In the genomic region with DNA sequence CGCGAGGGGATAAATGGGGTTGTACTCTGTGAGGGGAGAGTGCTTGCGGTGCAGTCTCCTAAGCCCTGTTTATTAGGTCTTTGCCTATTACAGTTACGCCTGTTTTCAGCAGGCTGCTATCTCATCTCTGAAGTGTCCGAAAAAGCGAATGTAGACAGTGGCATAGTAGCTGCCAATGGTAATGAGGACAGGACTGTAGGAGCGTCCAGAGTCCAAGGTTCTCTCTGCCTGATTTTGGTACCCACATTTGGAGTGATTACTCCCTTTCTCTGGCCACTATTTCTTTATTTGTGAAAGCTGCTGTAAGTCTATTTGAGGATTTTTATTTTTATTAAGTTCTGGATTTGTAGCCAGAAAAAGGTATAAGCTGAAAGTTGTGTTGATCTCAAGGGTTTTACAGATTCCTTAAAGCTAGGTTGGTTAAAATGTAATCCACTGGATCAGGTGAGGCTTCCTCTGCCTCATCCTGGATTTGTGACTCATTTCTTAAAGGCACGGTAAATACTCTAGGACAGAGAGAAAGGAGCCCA, we compare ENCODE assay signal across 8 mouse cellular contexts. TPM values are rescaled to one million over a fixed set of nuclear protein-coding genes. Genes with fewer than 3 reads are reported as not detected.
DNase-seq lines count a peak whose midpoint lies in the region; ATAC-seq and TF ChIP-seq lines count a peak whose summit lies in the region.

A gene (minus strand): TSS at position 153 of the 530 bp plus-strand sequence.

- intact Hi-C loops in heart, postnatal 14 days (cut with DNase I) = loop anchor here (5.0 kb wide), 1 partner anchor 48 kb away; a partner anchor contains a TSS

- no peak for ATAC-seq in lung, embryonic 15.5 days (ENCODE audit: borderline replicate concordance, extremely low read depth, low FRiP score, low TSS enrichment)
- no peak for ATAC-seq in midbrain, embryonic 12.5 days (ENCODE audit: low FRiP score, low read depth)

- H3K27me3 ChIP-seq in lung, embryonic 15.5 days = peaks cover 20% of the 10 kb centered on the region; the same call in 1 of the 2 replicates
- H3K27me3 ChIP-seq in midbrain, embryonic 12.5 days = peaks cover 47% of the 10 kb centered on the region

- peaks cover 19% of the 10 kb centered on the region for H3K4me1 ChIP-seq in lung, embryonic 15.5 days
- H3K4me1 ChIP-seq in embryonic fibroblast, embryonic 13.5 days (ENCODE audit: control insufficient read depth, insufficient read depth, low read length) = no peaks in the 10 kb centered on the region
- peaks cover 7% of the 10 kb centered on the region for H3K4me1 ChIP-seq in midbrain, embryonic 12.5 days

- WGBS in lung, embryonic 15.5 days = 11% methylated on average over 8 of the region's 8 CpGs
- WGBS in midbrain, embryonic 12.5 days = 12% methylated on average over 8 of the region's 8 CpGs

- H3K4me2 ChIP-seq in lung, embryonic 15.5 days = peak within 1 kb of the TSS; percentile 56
- peak within 1 kb of the TSS; percentile 32 for H3K4me2 ChIP-seq in midbrain, embryonic 12.5 days (replicated peaks)

- H3K4me3 ChIP-seq in lung, embryonic 15.5 days = peak within 1 kb of the TSS; percentile 25
- H3K4me3 ChIP-seq in embryonic fibroblast, embryonic 13.5 days (ENCODE audit: insufficient read depth, low read length) = no peak within 1 kb of the TSS
- H3K4me3 ChIP-seq in midbrain, embryonic 12.5 days = no peak within 1 kb of the TSS

- no peak for TF ChIP-seq POLR2A in embryonic fibroblast, embryonic 13.5 days (IDR thresholded peaks at IDR 0.05; ENCODE audit: low read depth, low read length)

- no peaks in the 10 kb centered on the region for H3K9me3 ChIP-seq in lung, embryonic 15.5 days
- no peaks in the 10 kb centered on the region for H3K9me3 ChIP-seq in midbrain, embryonic 12.5 days

- H3K36me3 ChIP-seq in lung, embryonic 15.5 days = no peaks in the 10 kb centered on the region
- no peaks in the 10 kb centered on the region for H3K36me3 ChIP-seq in midbrain, embryonic 12.5 days

- DNase-seq in lung, adult 18-20 months = no peak
- no peak for DNase-seq in heart, postnatal 14 days
- DNase-seq in layer of hippocampus, postnatal 10 days (ENCODE audit: low spot score in 2 of 2) = no peak
- no peak for DNase-seq in ovary, postnatal 36 days (ENCODE audit: low spot score)
- DNase-seq in embryo, embryonic 9.5 days (ENCODE audit: extremely low spot score) = no peak

- no peak for TF ChIP-seq CTCF in embryonic fibroblast, embryonic 13.5 days (IDR thresholded peaks at IDR 0.05; ENCODE audit: borderline replicate concordance, insufficient read depth, low read length)

- peak within 1 kb of the TSS; percentile 37 for H3K9ac ChIP-seq in lung, embryonic 15.5 days
- H3K9ac ChIP-seq in midbrain, embryonic 12.5 days (replicated peaks) = peak within 1 kb of the TSS; percentile 20; the same call in 1 of the 2 replicates

- no peak within 1 kb of the TSS for H3K27ac ChIP-seq in lung, embryonic 15.5 days
- H3K27ac ChIP-seq in embryonic fibroblast, embryonic 13.5 days (ENCODE audit: insufficient read depth, low read length) = no peak within 1 kb of the TSS
- no peak within 1 kb of the TSS for H3K27ac ChIP-seq in midbrain, embryonic 12.5 days (replicated peaks)

RNA-seq across cellular contexts. Expression of the gene that starts here (rescaled TPM):
- polyA plus RNA-seq in lung, embryonic 15.5 days (2015; fragmentation: Nextera tagmentation; extraction: Ambion mirVana) = 110 TPM in 2 replicates
- 65.7 and 67.6 TPM in 2 replicates for polyA plus RNA-seq in embryonic fibroblast, embryonic 13.5 days (2011; ENCODE audit: insufficient read length, low read depth, missing spikeins)
- total RNA-seq in heart, postnatal 14 days (2021) = 10 to 100 TPM; 15.2 to 16.5 TPM
- 10 to 100 TPM; 39.6 to 48.0 TPM for total RNA-seq in layer of hippocampus, postnatal 10 days (2021)
- 106 and 107 TPM in 2 replicates for polyA plus RNA-seq in midbrain, embryonic 12.5 days (2016; fragmentation: Nextera tagmentation; extraction: Ambion mirVana)
